Mouse (Mus musculus) megakaryocyte, embryonic 14.5 days (primary cell): ENCODE measurements around the gene Rgcc. TPM values are rescaled to one million over a fixed set of nuclear protein-coding genes. Genes with fewer than 3 reads are reported as not detected.

ENCODE experiments used
- H3K27me3 ChIP-seq: replicated peaks from 2 replicates; pipeline ENCODE3; 2012; ENCODE audit warnings: inconsistent platforms
- H3K36me3 ChIP-seq: replicated peaks from 2 replicates; pipeline ENCODE3; 2012; ENCODE audit warnings: low read length, inconsistent platforms, mixed read lengths
- H3K4me1 ChIP-seq: 2 replicates; pipeline ENCODE4 v1.6.1; 2012; ENCODE audit warnings: inconsistent platforms
- H3K4me3 ChIP-seq: replicated peaks from 2 replicates; pipeline ENCODE3; 2012; ENCODE audit warnings: moderate library complexity, mild to moderate bottlenecking, inconsistent platforms
- H3K9me3 ChIP-seq: 2 replicates; pipeline ENCODE4 v1.6.1; 2012; ENCODE audit warnings: inconsistent platforms
- FLI1 ChIP-seq: IDR thresholded peaks from 2 replicates; pipeline ENCODE4 v1.6.1; 2012; ENCODE audit warnings: low read length, inconsistent platforms, mixed read lengths
- GATA1 ChIP-seq: IDR thresholded peaks from 3 replicates; pipeline ENCODE4 v1.6.1; 2012; ENCODE audit warnings: mixed read lengths, low read length, inconsistent platforms, borderline replicate concordance
- polyA plus RNA-seq: library from polyadenylated mRNA; stranded (reverse); fragments of >175 nt; gene quantifications from 2 replicates; pipeline ENCODE4 v1.2.3, GENCODE M21; 2012; ENCODE audit warnings: low replicate concordance; ENCODE audit not compliant: insufficient read depth

The Rgcc gene
- polyA plus RNA-seq, 1 experiment: 19.5 TPM

DNA sequence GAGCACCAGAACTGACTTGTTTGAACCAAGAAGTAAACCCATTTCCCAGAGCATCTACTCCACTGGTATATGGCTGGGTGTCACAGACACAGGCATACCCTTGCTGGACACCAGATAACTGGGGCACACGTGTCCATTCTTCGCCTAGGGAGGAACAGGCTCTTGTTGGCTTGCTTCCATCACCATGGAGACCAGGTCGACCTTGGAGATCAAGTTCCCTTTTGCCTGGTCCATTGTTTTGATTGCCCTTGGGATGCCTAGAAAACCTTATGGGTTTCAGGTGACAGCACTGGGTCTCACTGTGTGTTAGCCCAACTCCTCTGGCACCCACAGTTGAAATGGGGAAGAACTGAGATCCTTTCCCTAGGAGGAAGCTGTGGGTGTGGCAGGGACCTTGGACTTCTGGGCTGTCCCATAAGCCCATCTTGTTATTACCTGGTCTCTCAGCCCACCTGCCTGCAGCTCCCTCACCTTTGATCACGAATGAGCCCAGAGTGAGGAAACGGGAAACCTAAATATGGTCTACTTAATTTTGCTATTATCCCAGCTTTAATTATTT, 49.6 kb downstream of the Rgcc start:
- Histone ChIP-seq H3K4me3 (no peak overlapping the region), H3K27me3 (no peaks in the 10 kb centered on the region), H3K4me1 (peaks cover 9% of the 10 kb centered on the region), H3K9me3 (no peaks in the 10 kb centered on the region), H3K36me3 (no peaks in the 10 kb centered on the region)
- TF ChIP-seq GATA1: no peak
- no peak for TF ChIP-seq FLI1

- no peak for TF ChIP-seq GATA1
- TF ChIP-seq FLI1: no peak
- Histone ChIP-seq H3K4me3 (no peak overlapping the region), H3K4me1 (peaks cover 46% of the 10 kb centered on the region), H3K36me3 (no peaks in the 10 kb centered on the region), H3K9me3 (peaks cover 7% of the 10 kb centered on the region), H3K27me3 (no peaks in the 10 kb centered on the region)
Measured at GRCm38 (mm10) chr14:79244571-79244970, 56.9 kb downstream of the Rgcc start.

- Histone ChIP-seq H3K4me1 (peaks cover 53% of the 10 kb centered on the region), H3K36me3 (no peaks in the 10 kb centered on the region), H3K4me3 (peak overlapping the region; percentile 76), H3K9me3 (peaks cover 7% of the 10 kb centered on the region), H3K27me3 (no peaks in the 10 kb centered on the region)
- TF ChIP-seq GATA1 (no peak), FLI1 (no peak)
Measured at GRCm38 (mm10) chr14:79243038-79243883, 58.2 kb downstream of the Rgcc start.

GRCm38 (mm10) chr14:79242386-79242720, 59.1 kb downstream of the Rgcc start:
- Histone ChIP-seq H3K36me3 (no peaks in the 10 kb centered on the region), H3K9me3 (peaks cover 7% of the 10 kb centered on the region), H3K4me3 (no peak overlapping the region), H3K4me1 (peaks cover 57% of the 10 kb centered on the region), H3K27me3 (no peaks in the 10 kb centered on the region)
- TF ChIP-seq FLI1 (no peak), GATA1 (no peak)

- no peak overlapping the region for H3K4me3 ChIP-seq
- H3K27me3 ChIP-seq: no peaks in the 10 kb centered on the region
- no peaks in the 10 kb centered on the region for H3K36me3 ChIP-seq
- H3K4me1 ChIP-seq: peaks cover 63% of the 10 kb centered on the region
- H3K9me3 ChIP-seq: peaks cover 7% of the 10 kb centered on the region
- TF ChIP-seq GATA1 (no peak), FLI1 (no peak)
Measured at GRCm38 (mm10) chr14:79241656-79242385, 59.6 kb downstream of the Rgcc start.

DNA sequence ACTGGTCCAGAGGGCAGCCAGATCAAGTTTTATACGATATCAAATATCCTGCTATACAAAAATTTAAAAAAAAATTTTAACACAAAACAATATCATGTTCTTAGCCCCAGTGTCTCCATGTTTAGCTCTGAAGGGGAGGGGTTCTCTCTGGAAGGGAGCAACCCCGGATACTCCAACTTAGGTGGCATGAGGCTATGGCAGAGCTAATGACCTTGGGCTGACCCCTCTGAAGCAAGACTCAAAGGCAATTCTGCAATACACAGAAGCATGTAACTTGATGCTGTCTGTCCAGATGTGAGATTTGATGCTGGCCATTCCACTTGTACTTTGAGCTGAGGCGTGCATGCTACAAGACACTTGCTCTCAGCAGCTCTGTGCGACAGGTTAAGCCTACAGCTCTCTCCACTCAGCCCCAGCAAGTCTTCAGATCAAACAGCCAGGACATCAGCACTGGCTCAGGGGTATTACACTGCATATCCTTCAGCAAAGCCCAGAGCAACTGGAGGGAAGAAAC, 60.3 kb downstream of the Rgcc start:
- Histone ChIP-seq H3K36me3 (no peaks in the 10 kb centered on the region), H3K9me3 (peaks cover 7% of the 10 kb centered on the region), H3K4me1 (peaks cover 70% of the 10 kb centered on the region), H3K4me3 (no peak overlapping the region), H3K27me3 (no peaks in the 10 kb centered on the region)
- TF ChIP-seq GATA1 (no peak), FLI1 (no peak)

- Histone ChIP-seq H3K36me3 (no peaks in the 10 kb centered on the region), H3K4me3 (peak overlapping the region; percentile 59), H3K4me1 (peaks cover 76% of the 10 kb centered on the region), H3K27me3 (no peaks in the 10 kb centered on the region), H3K9me3 (peaks cover 7% of the 10 kb centered on the region)
- TF ChIP-seq GATA1: no peak
- no peak for TF ChIP-seq FLI1
Measured at GRCm38 (mm10) chr14:79239402-79239801, 62.0 kb downstream of the Rgcc start.

Other genes starting within 250 kb of the Rgcc start
- not detected in 2 replicates for gene Zfp957, start 54.3 kb downstream of the Rgcc start, polyA plus RNA-seq
- gene Naa16, start 89.1 kb upstream of the Rgcc start, polyA plus RNA-seq: 5.8 and 18.7 TPM in 2 replicates
- 0.21 TPM in 1 of 2 replicates, not detected in the other for gene Mtrf1, start 96.1 kb upstream of the Rgcc start, polyA plus RNA-seq
- 1.2 and 3.8 TPM in 2 replicates for gene Kbtbd7, start 124.9 kb upstream of the Rgcc start, polyA plus RNA-seq
- gene Kbtbd6, start 150.2 kb upstream of the Rgcc start, polyA plus RNA-seq: 0.20 and 0.79 TPM in 2 replicates
- gene Elf1, start 179.5 kb upstream of the Rgcc start, polyA plus RNA-seq: 1.5 and 3.9 TPM in 2 replicates
- 3.9 and 4.4 TPM in 2 replicates for gene Wbp4, start 179.9 kb upstream of the Rgcc start, polyA plus RNA-seq